Mouse (Mus musculus) liver, adult (tissue): Measurements from ENCODE around the gene Mapk13.

Experiments
- GATA4 ChIP-seq: IDR thresholded peaks from 2 replicates; pipeline ENCODE4 v1.6.1; 2014; ENCODE audit warnings: mild to moderate bottlenecking, low read length; ENCODE audit not compliant: insufficient replicate concordance

Mapk13 gene

GRCm38 (mm10) chr17:28800281-28800670 is 31.2 kb downstream of the Mapk13 start:
- TF ChIP-seq GATA4, result no peak

GRCm38 (mm10) chr17:28800671-28801412 is 31.7 kb downstream of the Mapk13 start, which contains the start of gene Brpf3:
Brpf3 (plus strand) TSS chr17:28801090.
- TF ChIP-seq GATA4, result no peak

- TF ChIP-seq GATA4, result no peak
Measured at GRCm38 (mm10) chr17:28801474-28802005, 32.4 kb downstream of the Mapk13 start.

- no peak for TF ChIP-seq GATA4
Measured at GRCm38 (mm10) chr17:28802006-28802481, 32.9 kb downstream of the Mapk13 start.

GRCm38 (mm10) chr17:28803316-28803715 is 34.2 kb downstream of the Mapk13 start:
- no peak for TF ChIP-seq GATA4

GRCm38 (mm10) chr17:28804973-28805372 is 35.9 kb downstream of the Mapk13 start:
- no peak for TF ChIP-seq GATA4

- TF ChIP-seq GATA4, result no peak
Measured at GRCm38 (mm10) chr17:28806770-28807169, 37.7 kb downstream of the Mapk13 start.

GRCm38 (mm10) chr17:28808714-28809113 is 39.6 kb downstream of the Mapk13 start:
- TF ChIP-seq GATA4, result no peak

- TF ChIP-seq GATA4, result no peak
Measured at GRCm38 (mm10) chr17:28809175-28809831, 40.2 kb downstream of the Mapk13 start.

GRCm38 (mm10) chr17:28812345-28812744 is 43.2 kb downstream of the Mapk13 start:
- TF ChIP-seq GATA4, result no peak

- no peak for TF ChIP-seq GATA4
Measured at GRCm38 (mm10) chr17:28814529-28815097, 45.5 kb downstream of the Mapk13 start.

- no peak for TF ChIP-seq GATA4
Measured at GRCm38 (mm10) chr17:28815384-28816004, 46.4 kb downstream of the Mapk13 start.

- TF ChIP-seq GATA4, result no peak
Measured at GRCm38 (mm10) chr17:28816875-28817811, 48.0 kb downstream of the Mapk13 start.

- TF ChIP-seq GATA4, result no peak
Measured at GRCm38 (mm10) chr17:28820189-28820588, 51.1 kb downstream of the Mapk13 start.

GRCm38 (mm10) chr17:28823004-28823745 is 54.1 kb downstream of the Mapk13 start:
- no peak for TF ChIP-seq GATA4
